Mouse (Mus musculus): Measurements from ENCODE around the gene Stim2.

Gene Stim2

GRCm38 (mm10) chr5:53987496-53987895, 10.8 kb upstream of the Stim2 start:
- in situ Hi-C loops (cut with MboI; ENCODE audit: low pct_unique_long_range_greater_than_20kb in 1 of 2, low sequenced_read_pairs in 2 of 2, unreplicated experiment in 1 of 2): no loop called here

GRCm38 (mm10) chr5:53988053-53988452, 10.2 kb upstream of the Stim2 start:
- in situ Hi-C loops (cut with MboI; ENCODE audit: low pct_unique_long_range_greater_than_20kb in 1 of 2, low sequenced_read_pairs in 2 of 2, unreplicated experiment in 1 of 2): no loop called here

GRCm38 (mm10) chr5:53992616-53993015, 5.7 kb upstream of the Stim2 start:
- in situ Hi-C loops (cut with MboI; ENCODE audit: low pct_unique_long_range_greater_than_20kb in 1 of 2, low sequenced_read_pairs in 2 of 2, unreplicated experiment in 1 of 2): no loop called here

DNA sequence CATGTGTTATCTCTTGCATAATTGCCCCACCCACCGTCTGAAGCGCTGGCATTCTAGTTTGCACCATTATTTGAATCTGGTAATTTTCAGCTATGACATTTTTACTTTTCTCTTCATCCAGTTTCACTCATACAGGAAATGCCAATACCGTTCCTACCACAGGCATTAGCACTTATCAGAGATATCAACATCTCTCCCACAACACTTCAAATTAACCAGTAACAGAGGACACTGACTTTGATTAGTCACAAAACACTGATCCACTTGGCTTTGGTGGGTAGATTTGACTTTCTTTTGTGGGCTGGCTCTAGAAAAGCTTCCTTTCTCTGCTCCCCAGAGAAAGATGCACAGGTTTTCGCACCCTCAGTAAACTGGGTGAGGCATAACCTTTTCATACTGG, 3.7 kb upstream of the Stim2 start:
- in situ Hi-C loops (cut with MboI; ENCODE audit: low pct_unique_long_range_greater_than_20kb in 1 of 2, low sequenced_read_pairs in 2 of 2, unreplicated experiment in 1 of 2): no loop called here

DNA sequence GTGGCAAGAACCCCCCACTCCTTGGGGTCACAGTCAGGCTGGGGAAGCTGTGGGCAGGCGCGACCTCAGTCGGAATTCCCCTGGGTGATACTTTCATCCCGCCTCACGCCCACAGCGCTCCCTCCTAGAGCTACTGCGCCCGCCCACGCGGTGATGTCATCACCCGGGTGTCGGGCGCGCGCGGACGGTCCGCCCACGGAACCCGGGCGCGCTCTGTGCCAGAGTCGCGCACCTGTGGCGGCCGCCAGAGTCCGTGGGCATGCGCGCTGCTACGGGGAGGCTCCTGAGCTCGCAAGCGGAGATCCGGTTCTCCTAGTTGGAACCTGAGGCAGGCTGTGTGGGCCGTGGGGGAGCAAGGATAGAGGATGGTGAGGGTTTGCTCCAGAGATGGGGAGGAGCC, 3.0 kb upstream of the Stim2 start:
- in situ Hi-C loops (cut with MboI; ENCODE audit: low pct_unique_long_range_greater_than_20kb in 1 of 2, low sequenced_read_pairs in 2 of 2, unreplicated experiment in 1 of 2): no loop called here

GRCm38 (mm10) chr5:53996822-53997221, 1.5 kb upstream of the Stim2 start:
- in situ Hi-C loops (cut with MboI; ENCODE audit: low pct_unique_long_range_greater_than_20kb in 1 of 2, low sequenced_read_pairs in 2 of 2, unreplicated experiment in 1 of 2): no loop called here

GRCm38 (mm10) chr5:53998743-53999460, 603 bp downstream of the Stim2 start:
- in situ Hi-C loops (cut with MboI; ENCODE audit: low pct_unique_long_range_greater_than_20kb in 1 of 2, low sequenced_read_pairs in 2 of 2, unreplicated experiment in 1 of 2): no loop called here

GRCm38 (mm10) chr5:53999461-53999770, 1.1 kb downstream of the Stim2 start:
- in situ Hi-C loops (cut with MboI; ENCODE audit: low pct_unique_long_range_greater_than_20kb in 1 of 2, low sequenced_read_pairs in 2 of 2, unreplicated experiment in 1 of 2): no loop called here

GRCm38 (mm10) chr5:53999831-54000230, 1.5 kb downstream of the Stim2 start:
- in situ Hi-C loops (cut with MboI; ENCODE audit: low pct_unique_long_range_greater_than_20kb in 1 of 2, low sequenced_read_pairs in 2 of 2, unreplicated experiment in 1 of 2): no loop called here

- in situ Hi-C loops (cut with MboI; ENCODE audit: low pct_unique_long_range_greater_than_20kb in 1 of 2, low sequenced_read_pairs in 2 of 2, unreplicated experiment in 1 of 2): no loop called here
These were observed 2.7 kb downstream of the Stim2 start for GRCm38 (mm10) chr5:54001021-54001420.

- in situ Hi-C loops (cut with MboI; ENCODE audit: low pct_unique_long_range_greater_than_20kb in 1 of 2, low sequenced_read_pairs in 2 of 2, unreplicated experiment in 1 of 2): no loop called here
These were observed 7.0 kb downstream of the Stim2 start for GRCm38 (mm10) chr5:54005111-54005864.

- in situ Hi-C loops (cut with MboI; ENCODE audit: low pct_unique_long_range_greater_than_20kb in 1 of 2, low sequenced_read_pairs in 2 of 2, unreplicated experiment in 1 of 2): no loop called here
These were observed 7.5 kb downstream of the Stim2 start for GRCm38 (mm10) chr5:54005865-54006225.

GRCm38 (mm10) chr5:54006845-54007244, 8.5 kb downstream of the Stim2 start:
- in situ Hi-C loops (cut with MboI; ENCODE audit: low pct_unique_long_range_greater_than_20kb in 1 of 2, low sequenced_read_pairs in 2 of 2, unreplicated experiment in 1 of 2): no loop called here

DNA sequence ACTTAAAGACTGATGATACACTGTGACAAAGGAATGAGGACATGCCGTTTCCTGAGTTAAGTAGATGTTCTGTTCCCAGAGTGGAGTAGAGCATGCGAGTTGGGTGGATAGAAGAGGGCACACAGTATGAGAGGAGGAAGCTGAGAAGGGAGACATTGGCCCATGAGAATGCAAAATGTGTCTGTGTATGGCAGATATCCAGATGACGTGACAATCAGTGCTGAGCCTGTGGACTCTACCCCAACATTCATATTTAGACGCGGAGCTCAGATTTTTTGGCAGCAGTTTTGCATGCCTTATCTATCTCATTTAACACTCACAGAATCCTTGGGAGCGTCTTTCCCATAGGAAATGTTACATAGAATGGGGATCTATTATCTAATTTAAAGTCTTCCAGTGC, 9.3 kb downstream of the Stim2 start:
- in situ Hi-C loops (cut with MboI; ENCODE audit: low pct_unique_long_range_greater_than_20kb in 1 of 2, low sequenced_read_pairs in 2 of 2, unreplicated experiment in 1 of 2): no loop called here

- in situ Hi-C loops (cut with MboI; ENCODE audit: low pct_unique_long_range_greater_than_20kb in 1 of 2, low sequenced_read_pairs in 2 of 2, unreplicated experiment in 1 of 2): no loop called here
These were observed 15.0 kb downstream of the Stim2 start for GRCm38 (mm10) chr5:54013271-54013670.

DNA sequence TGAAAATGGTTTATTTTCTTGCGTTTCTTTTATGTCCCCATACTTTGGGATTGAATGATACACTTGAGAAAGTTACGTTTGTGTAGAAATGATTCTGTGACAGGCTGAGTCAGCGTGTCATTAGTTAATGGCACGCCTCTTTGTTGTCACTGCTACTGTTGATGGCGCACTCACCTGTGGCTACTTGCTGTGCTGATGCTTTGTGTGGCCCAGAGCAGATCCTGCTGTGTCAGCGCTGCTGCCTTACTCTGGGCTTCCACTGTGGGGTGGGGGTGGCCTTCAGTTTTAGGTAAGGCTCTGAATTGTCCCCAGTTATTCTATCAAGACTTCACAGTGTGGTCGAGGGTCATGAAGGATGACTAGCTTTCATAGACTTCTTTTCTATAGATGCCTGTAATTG, 18.8 kb downstream of the Stim2 start:
- in situ Hi-C loops (cut with MboI; ENCODE audit: low pct_unique_long_range_greater_than_20kb in 1 of 2, low sequenced_read_pairs in 2 of 2, unreplicated experiment in 1 of 2): no loop called here

GRCm38 (mm10) chr5:54018856-54019255, 20.6 kb downstream of the Stim2 start:
- in situ Hi-C loops (cut with MboI; ENCODE audit: low pct_unique_long_range_greater_than_20kb in 1 of 2, low sequenced_read_pairs in 2 of 2, unreplicated experiment in 1 of 2): no loop called here

DNA sequence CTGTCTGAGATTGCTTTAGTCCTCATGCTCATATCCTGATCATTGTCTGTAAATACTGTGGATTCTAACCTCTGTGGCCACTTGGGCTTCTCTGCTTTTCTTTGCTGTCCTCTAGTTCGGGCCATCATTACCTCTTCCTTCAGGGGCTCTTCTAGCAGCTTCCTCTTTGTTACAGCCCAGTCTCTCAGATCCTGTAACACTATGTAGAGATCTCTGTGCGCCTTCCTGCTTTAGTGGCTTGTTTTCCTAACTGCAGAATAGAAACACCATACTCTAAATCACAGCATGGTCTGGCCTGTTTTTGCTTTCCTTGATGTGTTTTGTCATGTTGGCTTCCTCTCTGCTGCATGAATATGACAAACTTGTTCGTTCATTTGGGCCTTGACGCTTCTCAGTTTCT, 21.2 kb downstream of the Stim2 start:
- in situ Hi-C loops (cut with MboI; ENCODE audit: low pct_unique_long_range_greater_than_20kb in 1 of 2, low sequenced_read_pairs in 2 of 2, unreplicated experiment in 1 of 2): no loop called here

- in situ Hi-C loops (cut with MboI; ENCODE audit: low pct_unique_long_range_greater_than_20kb in 1 of 2, low sequenced_read_pairs in 2 of 2, unreplicated experiment in 1 of 2): no loop called here
These were observed 26.3 kb downstream of the Stim2 start for GRCm38 (mm10) chr5:54024610-54025009.

DNA sequence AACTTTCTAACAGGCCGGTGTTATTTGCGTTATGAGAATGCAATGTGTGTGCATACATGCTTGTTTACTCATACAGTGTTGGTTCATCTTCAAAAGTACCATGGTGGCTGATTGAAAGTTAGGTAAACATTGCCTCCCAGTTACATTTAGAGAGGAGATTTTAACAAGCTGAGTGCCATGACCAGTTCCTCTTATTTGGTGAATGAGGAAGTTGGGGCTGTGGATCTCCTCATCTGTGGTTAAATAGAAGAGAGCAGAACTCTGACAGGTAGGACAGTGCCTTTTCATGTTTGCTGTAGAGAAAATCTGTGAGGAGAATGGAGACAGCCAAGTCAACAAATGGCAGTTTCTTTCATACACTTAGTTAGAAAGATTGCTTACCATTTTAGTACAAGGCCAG, 27.3 kb downstream of the Stim2 start:
- in situ Hi-C loops (cut with MboI; ENCODE audit: low pct_unique_long_range_greater_than_20kb in 1 of 2, low sequenced_read_pairs in 2 of 2, unreplicated experiment in 1 of 2): no loop called here

Measured in mouse embryonic stem cell (cell line).